Mouse (Mus musculus): ENCODE measurements around the gene Tnfsf15. TPM values are rescaled to one million over a fixed set of nuclear protein-coding genes. Genes with fewer than 3 reads are reported as not detected.

The Tnfsf15 gene
- not detected in 2 replicates for polyA plus RNA-seq (2012)

DNA sequence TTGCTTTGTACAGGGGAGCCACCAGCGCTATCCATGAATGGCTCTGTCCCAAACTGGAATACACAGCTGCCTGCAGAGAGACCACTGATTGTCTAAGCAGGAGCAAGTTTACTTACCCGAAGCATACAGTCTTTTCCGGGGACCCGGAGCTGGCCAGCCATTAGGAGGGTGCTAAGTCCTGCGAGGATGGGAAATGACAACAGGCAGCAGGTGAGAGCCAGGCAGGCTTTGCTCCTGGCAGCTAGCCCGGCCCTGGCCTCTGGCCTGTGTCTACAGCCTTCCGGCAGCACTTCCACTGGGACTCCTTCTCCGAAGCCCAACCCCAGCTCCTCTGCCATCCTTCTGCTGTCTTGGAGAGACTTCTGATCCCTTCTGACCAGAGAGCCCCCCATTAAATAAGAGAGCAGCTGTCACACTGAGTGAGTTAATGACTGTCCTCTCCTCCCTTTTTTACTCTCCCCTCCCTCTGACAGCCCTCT, at the start of gene Tnfsf15:
Gene Tnfsf15 (minus strand): TSS at position 421 of the 479 bp plus-strand sequence.

Other genes with a start within 250 kb of the Tnfsf15 start
- 11.8 and 14.1 TPM in 2 replicates for gene Whrn, start 249.1 kb downstream of the Tnfsf15 start, polyA plus RNA-seq (2012)
- 105 and 115 TPM in 2 replicates for gene Atp6v1g1, start 200.3 kb downstream of the Tnfsf15 start, polyA plus RNA-seq (2012)
- gene Tmem268, start 186.3 kb downstream of the Tnfsf15 start, polyA plus RNA-seq (2012), result 4.7 and 7.0 TPM in 2 replicates
- not detected in 2 replicates for gene Gm11213, start 139.9 kb downstream of the Tnfsf15 start, polyA plus RNA-seq (2012)
- gene Tex48, start 122.7 kb downstream of the Tnfsf15 start, polyA plus RNA-seq (2012), result not detected in 2 replicates
- not detected in 2 replicates for gene Gm11214, start 81.7 kb downstream of the Tnfsf15 start, polyA plus RNA-seq (2012)
- 0.06 and 0.15 TPM in 2 replicates for gene Tnfsf8, start 116.2 kb upstream of the Tnfsf15 start, polyA plus RNA-seq (2012)